Mouse (Mus musculus) neural tube, embryonic 12.5 days (tissue): Measurements from ENCODE around the gene Vcpkmt. TPM values are rescaled to one million over a fixed set of nuclear protein-coding genes. Genes with fewer than 3 reads are reported as not detected.

Experiments
- ATAC-seq: fragments of 200-750 bp; cut with Nextera tagmentation; 2 replicates; pipeline ENCODE4 v1.8.0; 2017; ENCODE audit warnings: low read depth, mild to moderate bottlenecking, moderate TSS enrichment, moderate library complexity; ENCODE audit not compliant: low FRiP score
- H3K27ac ChIP-seq: fragments of 300-500 bp; sonication (generic); 2 replicates; pipeline ENCODE4 v1.5.1; 2016
- H3K27me3 ChIP-seq: fragments of 300-500 bp; sonication (generic); replicated peaks from 2 replicates; pipeline ENCODE4 v1.6.1; 2016; ENCODE audit warnings: mild to moderate bottlenecking
- H3K36me3 ChIP-seq: fragments of 300-500 bp; sonication (generic); 2 replicates; pipeline ENCODE4 v1.6.1; 2016; ENCODE audit warnings: mild to moderate bottlenecking
- H3K4me1 ChIP-seq: fragments of 300-500 bp; sonication (generic); 2 replicates; pipeline ENCODE4 v1.6.1; 2016
- H3K4me2 ChIP-seq: fragments of 300-500 bp; sonication (generic); replicated peaks from 2 replicates; pipeline ENCODE4 v1.6.1; 2016; ENCODE audit warnings: mild to moderate bottlenecking
- H3K4me3 ChIP-seq: fragments of 300-500 bp; sonication (generic); 2 replicates; pipeline ENCODE4 v1.5.1; 2016
- H3K9ac ChIP-seq: fragments of 300-500 bp; sonication (generic); 2 replicates; pipeline ENCODE4 v1.6.1; 2016; ENCODE audit warnings: mild to moderate bottlenecking
- H3K9me3 ChIP-seq: fragments of 300-500 bp; sonication (generic); 2 replicates; pipeline ENCODE4 v1.6.1; 2016; ENCODE audit warnings: mild to moderate bottlenecking
- WGBS: fragments of 180-500 bp; shearing (Covaris S2); methylation state at CpG from one replicate; pipeline ENCODE4 v1.1.7; 2016; 5-methylcytosine and 5-hydroxymethylcytosine counted together
- microRNA-seq: library from miRNA; unstranded; fragments of <30 nt; microRNA quantifications from one replicate; pipeline ENCODE4, GENCODE M21; 2017
- polyA plus RNA-seq: library from polyadenylated mRNA; unstranded; fragments of >200 nt; fragmentation: Nextera tagmentation; extraction: Ambion mirVana; gene quantifications from 2 replicates; pipeline ENCODE4 v1.2.1, GENCODE M21; 2016

Gene Vcpkmt
- polyA plus RNA-seq, 1 experiment from 2014 or later: 22.7 TPM

- WGBS: 77% methylated on average over 10 of the region's 10 CpGs
- H3K27me3 ChIP-seq: no peaks in the 10 kb centered on the region
- H3K4me2 ChIP-seq: no peak overlapping the region
- H3K4me3 ChIP-seq: no peak overlapping the region
- no peaks in the 10 kb centered on the region for H3K36me3 ChIP-seq
- peaks cover 4% of the 10 kb centered on the region; the same call in 1 of the 2 replicates for H3K4me1 ChIP-seq
- no peak overlapping the region for H3K9ac ChIP-seq
- no peaks in the 10 kb centered on the region for H3K9me3 ChIP-seq
- no peak for ATAC-seq
- no peak overlapping the region for H3K27ac ChIP-seq
Measured at GRCm38 (mm10) chr12:69536616-69537242, 46.1 kb downstream of the Vcpkmt start.

GRCm38 (mm10) chr12:69533237-69533636 lies 49.6 kb downstream of the Vcpkmt start:
- H3K9me3 ChIP-seq: no peaks in the 10 kb centered on the region

GRCm38 (mm10) chr12:69532530-69532929 lies 50.3 kb downstream of the Vcpkmt start:
- H3K27ac ChIP-seq: no peak overlapping the region
- WGBS: 87% methylated on average over 3 of the region's 3 CpGs

More at GRCm38 (mm10) chr12:69533237-69533636, 49.6 kb downstream of the Vcpkmt start:
- Histone ChIP-seq H3K36me3 (no peaks in the 10 kb centered on the region), H3K27me3 (no peaks in the 10 kb centered on the region), H3K27ac (no peak overlapping the region), H3K4me3 (no peak overlapping the region), H3K9ac (no peak overlapping the region), H3K4me1 (0 out of 2 replicates have a peak, but pooled peaks cover 3% of the 10 kb centered on the region), H3K4me2 (no peak overlapping the region)
- ATAC-seq: no peak
- 86% methylated on average over 5 of the region's 5 CpGs for WGBS

GRCm38 (mm10) chr12:69532091-69532490 lies 50.7 kb downstream of the Vcpkmt start:
- Histone ChIP-seq H3K9me3 (no peaks in the 10 kb centered on the region), H3K27ac (no peak overlapping the region), H3K27me3 (no peaks in the 10 kb centered on the region), H3K4me2 (no peak overlapping the region), H3K9ac (no peak overlapping the region), H3K4me1 (no peaks in the 10 kb centered on the region), H3K36me3 (no peaks in the 10 kb centered on the region), H3K4me3 (no peak overlapping the region)
- 91% methylated on average over 4 of the region's 4 CpGs for WGBS
- ATAC-seq: no peak

More at GRCm38 (mm10) chr12:69532530-69532929, 50.3 kb downstream of the Vcpkmt start:
- H3K4me1 ChIP-seq: no peaks in the 10 kb centered on the region
- no peak for ATAC-seq
- H3K4me3 ChIP-seq: no peak overlapping the region
- H3K27me3 ChIP-seq: no peaks in the 10 kb centered on the region
- H3K9ac ChIP-seq: no peak overlapping the region
- H3K36me3 ChIP-seq: no peaks in the 10 kb centered on the region
- no peaks in the 10 kb centered on the region for H3K9me3 ChIP-seq
- H3K4me2 ChIP-seq: no peak overlapping the region

GRCm38 (mm10) chr12:69529694-69530403 lies 53.0 kb downstream of the Vcpkmt start:
- Histone ChIP-seq H3K4me3 (no peak overlapping the region), H3K4me2 (no peak overlapping the region), H3K9me3 (no peaks in the 10 kb centered on the region), H3K27me3 (no peaks in the 10 kb centered on the region), H3K9ac (no peak overlapping the region), H3K27ac (no peak overlapping the region), H3K36me3 (no peaks in the 10 kb centered on the region), H3K4me1 (no peaks in the 10 kb centered on the region)
- WGBS: 87% methylated on average over 13 of the region's 13 CpGs
- ATAC-seq: no peak

GRCm38 (mm10) chr12:69528275-69529032 lies 54.4 kb downstream of the Vcpkmt start:
- H3K4me2 ChIP-seq: no peak overlapping the region
- no peak overlapping the region for H3K4me3 ChIP-seq
- no peak overlapping the region for H3K9ac ChIP-seq
- 0 out of 2 replicates have a peak, but pooled peaks cover 6% of the 10 kb centered on the region for H3K4me1 ChIP-seq
- no peak overlapping the region for H3K27ac ChIP-seq
- WGBS: 95% methylated on average over 8 of the region's 8 CpGs
- no peaks in the 10 kb centered on the region for H3K27me3 ChIP-seq
- no peak for ATAC-seq
- H3K9me3 ChIP-seq: no peaks in the 10 kb centered on the region
- no peaks in the 10 kb centered on the region for H3K36me3 ChIP-seq

Small RNA genes within 50 kb of the gene (microRNA-seq; reads per million reads assigned to microRNA genes)
- gene Gm23018: not detected

Other genes starting within 250 kb of the Vcpkmt start
- gene Nemf, start 225.9 kb downstream of the Vcpkmt start, polyA plus RNA-seq: 89.2 and 96.3 TPM in 2 replicates
- 57.6 and 60.3 TPM in 2 replicates for gene Arf6, start 210.9 kb downstream of the Vcpkmt start, polyA plus RNA-seq
- gene Gm9887, start 210.6 kb downstream of the Vcpkmt start, polyA plus RNA-seq: 2.0 and 2.4 TPM in 2 replicates
- 11.8 and 13.0 TPM in 2 replicates for gene Sos2, start 98.8 kb upstream of the Vcpkmt start, polyA plus RNA-seq
- 12.0 and 12.8 TPM in 2 replicates for gene L2hgdh, start 141.8 kb upstream of the Vcpkmt start, polyA plus RNA-seq
- gene Atp5s, start 141.9 kb upstream of the Vcpkmt start, polyA plus RNA-seq: 21.0 and 22.9 TPM in 2 replicates
- gene Cdkl1, start 208.2 kb upstream of the Vcpkmt start, polyA plus RNA-seq: 1.5 and 1.6 TPM in 2 replicates